Mouse (Mus musculus) kidney, adult 2 months (tissue): ENCODE measurements around the gene Krtap28-13.

Source experiments
- CTCF ChIP-seq: fragments of 200-500 bp; conservative IDR thresholded peaks from 2 replicates; pipeline ENCODE4 v1.5.1; 2011; ENCODE audit warnings: low read depth, mild to moderate bottlenecking, control low read depth, low read length, moderate library complexity, mixed read lengths; ENCODE audit not compliant: insufficient read depth, insufficient read length
- POLR2A ChIP-seq: fragments of 200-500 bp; IDR thresholded peaks from one replicate; pipeline ENCODE4 v1.6.1; 2011; ENCODE audit warnings: low read depth, low read length, control low read depth

DNA sequence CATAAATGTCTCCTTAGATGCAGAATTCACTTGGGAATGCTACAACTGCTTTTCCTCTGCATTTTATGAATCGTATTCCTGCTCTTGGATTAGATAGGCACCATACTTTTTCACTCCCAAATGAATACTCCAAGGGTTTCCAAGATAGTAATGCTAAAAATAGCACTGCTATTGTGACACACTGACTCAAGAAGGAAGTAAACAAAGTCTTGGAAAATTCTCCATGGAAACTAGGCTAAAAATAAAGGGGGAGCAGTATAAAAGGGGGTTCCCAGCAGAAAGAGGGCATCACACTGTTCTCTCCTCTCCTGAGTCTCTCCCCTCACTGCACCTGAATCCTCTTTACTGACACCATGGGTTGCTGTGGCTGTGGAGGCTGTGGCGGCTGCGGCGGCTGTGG lies at the start of gene Krtap28-13:
- TF ChIP-seq CTCF (no peak), POLR2A (no peak)
